Mouse (Mus musculus): ENCODE results near the gene Msh3. TPM values are rescaled to one million over a fixed set of nuclear protein-coding genes. Genes with fewer than 3 reads are reported as not detected.
A peak's percentile ranks its signal among the peaks of the same experiment; 100 is the strongest.

Gene Msh3
- polyA plus RNA-seq, 1 experiment from 2014 or later, result 32.8 TPM

- 92% methylated on average over 3 of the region's 3 CpGs for WGBS
- Histone ChIP-seq H3K4me1 (replicated peaks; ENCODE audit: control insufficient read depth, insufficient read depth, low read length) (no peaks in the 10 kb centered on the region), H3K9ac (ENCODE audit: low read depth, low read length) (no peak overlapping the region), H3K9me3 (ENCODE audit: control insufficient read depth, low read length) (no peaks in the 10 kb centered on the region), H3K36me3 (ENCODE audit: control insufficient read depth, insufficient read depth, low read length) (peaks cover 6% of the 10 kb centered on the region), H3K27ac (ENCODE audit: low read depth, low read length) (no peak overlapping the region), H3K4me3 (ENCODE audit: low read depth, low read length) (no peak overlapping the region), H3K4me2 (no peak overlapping the region), H3K27me3 (replicated peaks; ENCODE audit: control insufficient read depth, insufficient read depth, low read length) (no peaks in the 10 kb centered on the region)
- no peak for DNase-seq (ENCODE audit: low spot score)
- ATAC-seq (replicated peaks; ENCODE audit: low FRiP score), result no peak
Observed at GRCm38 (mm10) chr13:92339787-92340186, 15.0 kb downstream of the Msh3 start.

- ATAC-seq (replicated peaks; ENCODE audit: low FRiP score), result peak; percentile 72
- 63% methylated on average over 6 of the region's 6 CpGs for WGBS
- DNase-seq (ENCODE audit: low spot score), result no peak
Observed at GRCm38 (mm10) chr13:92337773-92338462, 16.9 kb downstream of the Msh3 start.

GRCm38 (mm10) chr13:92336857-92337256 lies 17.9 kb downstream of the Msh3 start:
- whole genome bisulfite sequencing, result 86% methylated on average over 1 of the region's 1 CpGs
- no peak for DNase-seq (ENCODE audit: low spot score)
- H3K36me3 ChIP-seq (ENCODE audit: control insufficient read depth, insufficient read depth, low read length), result no peaks in the 10 kb centered on the region
- no peaks in the 10 kb centered on the region for H3K27me3 ChIP-seq (replicated peaks; ENCODE audit: control insufficient read depth, insufficient read depth, low read length)
- H3K27ac ChIP-seq (ENCODE audit: low read depth, low read length), result no peak overlapping the region
- H3K4me1 ChIP-seq (replicated peaks; ENCODE audit: control insufficient read depth, insufficient read depth, low read length), result no peaks in the 10 kb centered on the region
- H3K9me3 ChIP-seq (ENCODE audit: control insufficient read depth, low read length), result no peaks in the 10 kb centered on the region
- no peak for ATAC-seq (replicated peaks; ENCODE audit: low FRiP score)
- no peak overlapping the region for H3K9ac ChIP-seq (ENCODE audit: low read depth, low read length)
- H3K4me3 ChIP-seq (ENCODE audit: low read depth, low read length), result no peak overlapping the region
- no peak overlapping the region for H3K4me2 ChIP-seq

More at GRCm38 (mm10) chr13:92337773-92338462, 16.9 kb downstream of the Msh3 start:
- Histone ChIP-seq H3K4me1 (replicated peaks; ENCODE audit: control insufficient read depth, insufficient read depth, low read length) (no peaks in the 10 kb centered on the region), H3K27me3 (replicated peaks; ENCODE audit: control insufficient read depth, insufficient read depth, low read length) (no peaks in the 10 kb centered on the region), H3K4me3 (ENCODE audit: low read depth, low read length) (no peak overlapping the region), H3K36me3 (ENCODE audit: control insufficient read depth, insufficient read depth, low read length) (no peaks in the 10 kb centered on the region), H3K9me3 (ENCODE audit: control insufficient read depth, low read length) (no peaks in the 10 kb centered on the region), H3K27ac (ENCODE audit: low read depth, low read length) (no peak overlapping the region), H3K4me2 (no peak overlapping the region), H3K9ac (ENCODE audit: low read depth, low read length) (no peak overlapping the region)

GRCm38 (mm10) chr13:92332103-92332879 lies 22.5 kb downstream of the Msh3 start:
- DNase-seq (ENCODE audit: low spot score) (no peak), ATAC-seq (replicated peaks; ENCODE audit: low FRiP score) (no peak)
- Histone ChIP-seq H3K9me3 (ENCODE audit: control insufficient read depth, low read length) (no peaks in the 10 kb centered on the region), H3K4me3 (ENCODE audit: low read depth, low read length) (no peak overlapping the region), H3K9ac (ENCODE audit: low read depth, low read length) (no peak overlapping the region), H3K27ac (ENCODE audit: low read depth, low read length) (no peak overlapping the region), H3K27me3 (replicated peaks; ENCODE audit: control insufficient read depth, insufficient read depth, low read length) (no peaks in the 10 kb centered on the region), H3K36me3 (ENCODE audit: control insufficient read depth, insufficient read depth, low read length) (no peaks in the 10 kb centered on the region), H3K4me2 (no peak overlapping the region), H3K4me1 (replicated peaks; ENCODE audit: control insufficient read depth, insufficient read depth, low read length) (no peaks in the 10 kb centered on the region)
- 92% methylated on average over 15 of the region's 15 CpGs for WGBS

GRCm38 (mm10) chr13:92330621-92331020 lies 24.2 kb downstream of the Msh3 start:
- H3K9ac ChIP-seq (ENCODE audit: low read depth, low read length), result no peak overlapping the region
- H3K9me3 ChIP-seq (ENCODE audit: control insufficient read depth, low read length), result no peaks in the 10 kb centered on the region
- H3K4me2 ChIP-seq, result no peak overlapping the region
- H3K27me3 ChIP-seq (replicated peaks; ENCODE audit: control insufficient read depth, insufficient read depth, low read length), result no peaks in the 10 kb centered on the region
- H3K27ac ChIP-seq (ENCODE audit: low read depth, low read length), result no peak overlapping the region
- no peak for DNase-seq (ENCODE audit: low spot score)
- WGBS, result over 99% methylated on average over 3 of the region's 3 CpGs
- H3K4me3 ChIP-seq (ENCODE audit: low read depth, low read length), result no peak overlapping the region
- no peaks in the 10 kb centered on the region for H3K36me3 ChIP-seq (ENCODE audit: control insufficient read depth, insufficient read depth, low read length)
- ATAC-seq (replicated peaks; ENCODE audit: low FRiP score), result no peak
- H3K4me1 ChIP-seq (replicated peaks; ENCODE audit: control insufficient read depth, insufficient read depth, low read length), result no peaks in the 10 kb centered on the region

- WGBS, result 61% methylated on average over 2 of the region's 2 CpGs
- no peak overlapping the region for H3K4me2 ChIP-seq
- DNase-seq (ENCODE audit: low spot score) (no peak), ATAC-seq (replicated peaks; ENCODE audit: low FRiP score) (no peak; the same call in 1 of the 2 replicates)
- no peaks in the 10 kb centered on the region for H3K27me3 ChIP-seq (replicated peaks; ENCODE audit: control insufficient read depth, insufficient read depth, low read length)
- H3K27ac ChIP-seq (ENCODE audit: low read depth, low read length), result no peak overlapping the region
- no peaks in the 10 kb centered on the region for H3K4me1 ChIP-seq (replicated peaks; ENCODE audit: control insufficient read depth, insufficient read depth, low read length)
- no peak overlapping the region for H3K4me3 ChIP-seq (ENCODE audit: low read depth, low read length)
- H3K9me3 ChIP-seq (ENCODE audit: control insufficient read depth, low read length), result no peaks in the 10 kb centered on the region
- H3K36me3 ChIP-seq (ENCODE audit: control insufficient read depth, insufficient read depth, low read length), result no peaks in the 10 kb centered on the region
- no peak overlapping the region for H3K9ac ChIP-seq (ENCODE audit: low read depth, low read length)
Observed at GRCm38 (mm10) chr13:92328000-92328399, 26.8 kb downstream of the Msh3 start.

- Histone ChIP-seq H3K9ac (ENCODE audit: low read depth, low read length) (no peak overlapping the region), H3K4me2 (no peak overlapping the region), H3K27me3 (replicated peaks; ENCODE audit: control insufficient read depth, insufficient read depth, low read length) (no peaks in the 10 kb centered on the region), H3K4me3 (ENCODE audit: low read depth, low read length) (no peak overlapping the region), H3K9me3 (ENCODE audit: control insufficient read depth, low read length) (no peaks in the 10 kb centered on the region), H3K4me1 (replicated peaks; ENCODE audit: control insufficient read depth, insufficient read depth, low read length) (no peaks in the 10 kb centered on the region), H3K27ac (ENCODE audit: low read depth, low read length) (no peak overlapping the region), H3K36me3 (ENCODE audit: control insufficient read depth, insufficient read depth, low read length) (peaks cover 4% of the 10 kb centered on the region; the same call in 1 of the 2 replicates)
- WGBS, result 60% methylated on average over 5 of the region's 5 CpGs
- DNase-seq (ENCODE audit: low spot score), result no peak
- ATAC-seq (replicated peaks; ENCODE audit: low FRiP score), result no peak
Observed at GRCm38 (mm10) chr13:92326030-92326429, 28.8 kb downstream of the Msh3 start.

GRCm38 (mm10) chr13:92320770-92321169 lies 34.0 kb downstream of the Msh3 start:
- no peak overlapping the region for H3K9ac ChIP-seq (ENCODE audit: low read depth, low read length)
- H3K4me3 ChIP-seq (ENCODE audit: low read depth, low read length), result no peak overlapping the region
- no peaks in the 10 kb centered on the region for H3K9me3 ChIP-seq (ENCODE audit: control insufficient read depth, low read length)
- ATAC-seq (replicated peaks; ENCODE audit: low FRiP score) (no peak), DNase-seq (ENCODE audit: low spot score) (no peak)
- H3K27me3 ChIP-seq (replicated peaks; ENCODE audit: control insufficient read depth, insufficient read depth, low read length), result no peaks in the 10 kb centered on the region
- WGBS, result 81% methylated on average over 5 of the region's 5 CpGs
- H3K4me2 ChIP-seq, result no peak overlapping the region
- peaks cover 4% of the 10 kb centered on the region; the same call in 1 of the 2 replicates for H3K36me3 ChIP-seq (ENCODE audit: control insufficient read depth, insufficient read depth, low read length)
- H3K4me1 ChIP-seq (replicated peaks; ENCODE audit: control insufficient read depth, insufficient read depth, low read length), result no peaks in the 10 kb centered on the region
- H3K27ac ChIP-seq (ENCODE audit: low read depth, low read length), result no peak overlapping the region

- Histone ChIP-seq H3K4me1 (replicated peaks; ENCODE audit: control insufficient read depth, insufficient read depth, low read length) (no peaks in the 10 kb centered on the region), H3K36me3 (ENCODE audit: control insufficient read depth, insufficient read depth, low read length) (no peaks in the 10 kb centered on the region), H3K27ac (ENCODE audit: low read depth, low read length) (no peak overlapping the region), H3K27me3 (replicated peaks; ENCODE audit: control insufficient read depth, insufficient read depth, low read length) (no peaks in the 10 kb centered on the region), H3K4me3 (ENCODE audit: low read depth, low read length) (no peak overlapping the region), H3K9ac (ENCODE audit: low read depth, low read length) (no peak overlapping the region), H3K4me2 (no peak overlapping the region), H3K9me3 (ENCODE audit: control insufficient read depth, low read length) (no peaks in the 10 kb centered on the region)
- 85% methylated on average over 5 of the region's 5 CpGs for WGBS
- DNase-seq (ENCODE audit: low spot score), result no peak
- ATAC-seq (replicated peaks; ENCODE audit: low FRiP score), result no peak
Observed at GRCm38 (mm10) chr13:92314613-92315012, 40.2 kb downstream of the Msh3 start.
